Mouse (Mus musculus): Measurements from ENCODE around the gene Pex10.

DNA sequence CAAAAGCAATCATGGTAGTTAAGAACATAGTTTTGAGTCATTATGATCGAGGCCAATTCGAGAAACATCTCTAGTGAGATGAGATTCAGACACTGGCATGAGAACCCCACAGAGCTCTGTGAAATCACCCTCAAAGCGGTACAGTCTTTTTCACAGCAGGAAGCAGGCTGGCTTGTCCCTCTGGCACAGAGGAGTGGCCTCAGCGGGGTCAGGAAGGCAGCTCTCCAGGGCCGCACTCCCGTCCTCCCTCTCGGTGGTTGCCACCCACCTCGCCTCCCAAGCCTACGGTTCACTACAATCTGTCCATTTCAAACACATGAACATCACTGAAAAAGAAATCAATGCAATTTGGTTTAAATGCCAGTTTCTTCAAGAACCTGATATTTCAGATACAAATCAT, 7.6 kb downstream of the Pex10 start:
- no peak for TF ChIP-seq CTCF (IDR thresholded peaks at IDR 0.05; ENCODE audit: low read depth)
- TF ChIP-seq EP300 (IDR thresholded peaks at IDR 0.05; ENCODE audit: low read depth) = no peak
